Mouse (Mus musculus) lung, postnatal 0 days (tissue): ENCODE data around the gene Oprl1.

Experiments
- CTCF ChIP-seq: IDR thresholded peaks from 2 replicates; pipeline ENCODE4 v1.5.1; 2016; ENCODE audit warnings: antibody characterized with exemption, mild to moderate bottlenecking
- EP300 ChIP-seq: IDR thresholded peaks from 2 replicates; pipeline ENCODE4 v1.6.1; 2016; ENCODE audit warnings: antibody characterized with exemption, mild to moderate bottlenecking, control low read depth

GRCm38 (mm10) chr2:181678780-181679179 lies 36.0 kb upstream of the Oprl1 start:
- TF ChIP-seq CTCF (peak; percentile 99), EP300 (no peak)
